In the genomic region with DNA sequence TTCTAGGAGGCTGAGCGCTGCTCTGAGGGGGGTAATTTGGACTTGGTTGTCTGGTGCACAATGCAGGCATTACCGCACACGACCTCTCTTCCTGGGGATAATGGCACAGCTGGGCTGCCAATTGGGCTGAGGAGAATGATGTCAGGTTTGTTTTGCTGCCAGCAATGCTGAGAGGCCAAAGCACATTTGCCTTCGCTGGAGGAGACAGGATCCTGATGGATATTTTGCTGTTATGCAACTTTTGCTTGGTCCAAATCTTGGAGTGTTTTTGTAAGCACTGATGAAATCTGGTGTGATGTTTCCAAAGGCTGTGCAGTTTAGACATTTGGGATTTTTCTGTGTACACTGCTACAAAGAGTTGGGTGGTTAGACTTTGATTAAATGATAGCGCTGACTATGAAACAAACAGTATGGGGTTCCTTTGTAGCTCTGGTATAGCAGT, we compare ENCODE assay signal across 11 mouse cellular contexts. TPM values are rescaled to one million over a fixed set of nuclear protein-coding genes. Genes with fewer than 3 reads are reported as not detected.
DNase-seq lines count a peak whose midpoint lies in the region; ATAC-seq lines count a peak whose summit lies in the region.
"Had no signal": no experiment of that assay in that cellular context is flagged by ENCODE, and none has a peak within 500 bp of the region (broad histone marks: within the 10 kb centered on the region; RNA-seq: fewer than 3 reads in every experiment).

No protein-coding gene starts in this region.

- DNase-seq in gastrocnemius, adult 18-20 months (ENCODE audit: low spot score) = peak; percentile 73
- no peak for DNase-seq in gastrocnemius, postnatal 14 days
- peak; percentile 13 for DNase-seq in adipocyte (ENCODE audit: low spot score)
- peak; percentile 68 for DNase-seq in forebrain, embryonic 14.5 days (ENCODE audit: low spot score)
- peak; percentile 33 to 40 for DNase-seq in layer of hippocampus, postnatal 36 days
- DNase-seq in neural tube, embryonic 10.5 days (ENCODE audit: extremely low spot score, low spot score) = no peak

- no peaks in the 10 kb centered on the region for H3K9me3 ChIP-seq in forebrain, embryonic 14.5 days (replicated peaks; ENCODE audit: control insufficient read depth, low read length)
- H3K9me3 ChIP-seq in liver, embryonic 12.5 days (replicated peaks) = no peaks in the 10 kb centered on the region
- H3K9me3 ChIP-seq in hindbrain, embryonic 16.5 days (ENCODE audit: control insufficient read depth, low read length) = no peaks in the 10 kb centered on the region
- H3K9me3 ChIP-seq: midbrain, embryonic 12.5 days had no signal

- H3K9ac ChIP-seq in forebrain, embryonic 14.5 days (ENCODE audit: low read length) = no peak overlapping the region
- H3K9ac ChIP-seq in liver, embryonic 12.5 days = no peak overlapping the region
- H3K9ac ChIP-seq in hindbrain, embryonic 16.5 days (ENCODE audit: low read depth, low read length) = no peak overlapping the region
- H3K9ac ChIP-seq: midbrain, embryonic 12.5 days had no signal

- H3K36me3 ChIP-seq in forebrain, embryonic 14.5 days (ENCODE audit: control insufficient read depth, insufficient read depth, low read length) = no peaks in the 10 kb centered on the region
- H3K36me3 ChIP-seq in liver, embryonic 12.5 days = no peaks in the 10 kb centered on the region
- H3K36me3 ChIP-seq in hindbrain, embryonic 16.5 days (ENCODE audit: control insufficient read depth, insufficient read depth, low read length) = no peaks in the 10 kb centered on the region
- H3K36me3 ChIP-seq: midbrain, embryonic 12.5 days had no signal

- H3K27ac ChIP-seq in forebrain, embryonic 14.5 days (ENCODE audit: low read depth, low read length) = no peak overlapping the region
- no peak overlapping the region for H3K27ac ChIP-seq in liver, embryonic 12.5 days
- no peak overlapping the region for H3K27ac ChIP-seq in hindbrain, embryonic 16.5 days (ENCODE audit: low read depth, low read length)
- H3K27ac ChIP-seq: midbrain, embryonic 12.5 days had no signal

- intact Hi-C loops in gastrocnemius, postnatal 14 days (cut with DNase I; ENCODE audit: low total_unique reads) = no loop called here

- ATAC-seq in forebrain, embryonic 14.5 days = peak; percentile 77; the same call in 1 of the 2 replicates
- no peak for ATAC-seq in liver, embryonic 12.5 days
- no peak for ATAC-seq in hindbrain, embryonic 16.5 days

- no peak overlapping the region for H3K4me3 ChIP-seq in forebrain, embryonic 14.5 days (ENCODE audit: low read depth, low read length)
- no peak overlapping the region for H3K4me3 ChIP-seq in liver, embryonic 12.5 days
- H3K4me3 ChIP-seq in hindbrain, embryonic 16.5 days (ENCODE audit: low read length) = no peak overlapping the region
- H3K4me3 ChIP-seq: midbrain, embryonic 12.5 days had no signal

- H3K27me3 ChIP-seq in forebrain, embryonic 14.5 days (replicated peaks; ENCODE audit: control insufficient read depth, insufficient read depth, low read length) = no peaks in the 10 kb centered on the region
- H3K27me3 ChIP-seq in liver, embryonic 12.5 days (replicated peaks) = no peaks in the 10 kb centered on the region
- H3K27me3 ChIP-seq in hindbrain, embryonic 16.5 days (replicated peaks; ENCODE audit: control insufficient read depth, insufficient read depth, low read length) = no peaks in the 10 kb centered on the region
- H3K27me3 ChIP-seq: midbrain, embryonic 12.5 days had no signal

- no peak overlapping the region for H3K4me2 ChIP-seq in forebrain, embryonic 14.5 days (ENCODE audit: low read length)
- H3K4me2 ChIP-seq in liver, embryonic 12.5 days = no peak overlapping the region
- H3K4me2 ChIP-seq in hindbrain, embryonic 16.5 days (ENCODE audit: low read length) = no peak overlapping the region
- H3K4me2 ChIP-seq: midbrain, embryonic 12.5 days had no signal

- H3K4me1 ChIP-seq in forebrain, embryonic 14.5 days (ENCODE audit: control insufficient read depth, insufficient read depth, low read length) = peaks cover 5% of the 10 kb centered on the region
- H3K4me1 ChIP-seq in liver, embryonic 12.5 days = no peaks in the 10 kb centered on the region
- H3K4me1 ChIP-seq in hindbrain, embryonic 16.5 days (ENCODE audit: control insufficient read depth, insufficient read depth, low read depth, low read length) = no peaks in the 10 kb centered on the region
- H3K4me1 ChIP-seq: midbrain, embryonic 12.5 days had no signal

- 35% methylated on average over 5 of the region's 5 CpGs for WGBS in forebrain, embryonic 14.5 days
- WGBS in liver, embryonic 12.5 days (ENCODE audit: insufficient replicate concordance) = 75% methylated on average over 5 of the region's 5 CpGs
- 57% methylated on average over 5 of the region's 5 CpGs for WGBS in hindbrain, embryonic 16.5 days

RNA-seq across cellular contexts. Expression of gene Gm10118, which starts 46.8 kb away (rescaled TPM):
- not detected for total RNA-seq in gastrocnemius, adult 18-20 months (2021)
- not detected for total RNA-seq in gastrocnemius, postnatal 14 days (2021)
- 0.28 and 1.2 TPM in 2 replicates for polyA plus RNA-seq in forebrain, embryonic 14.5 days (2014; fragmentation: Nextera tagmentation; extraction: Ambion mirVana)
- 1 to 10 TPM; 2.5 to 2.8 TPM for total RNA-seq in layer of hippocampus, postnatal 36 days (2021)
- not detected in 2 replicates for polyA plus RNA-seq in liver, embryonic 12.5 days (2016; fragmentation: Nextera tagmentation; extraction: Ambion mirVana)
- polyA plus RNA-seq in hindbrain, embryonic 16.5 days (2015; fragmentation: Nextera tagmentation; extraction: Ambion mirVana) = 1.6 and 1.8 TPM in 2 replicates
- polyA plus RNA-seq: C2C12; spleen, adult 2 months had no signal

Comparison
In these comparisons a context has a peak if more than half of its experiments do, and no peak if none do; other contexts are left out.
1. DNase-seq: peak in gastrocnemius, adult 18-20 months (single experiment), adipocyte (single experiment), forebrain, embryonic 14.5 days (single experiment) and layer of hippocampus, postnatal 36 days (2 of 2); none in gastrocnemius, postnatal 14 days (single experiment) and neural tube, embryonic 10.5 days (single experiment).